Mouse (Mus musculus) cerebellum, adult (tissue): ENCODE data around the gene Hist1h1a.

Source experiments
- ATAC-seq: cut with Nextera tagmentation; 2 replicates; pipeline ENCODE4 v1.9.2; 2017; ENCODE audit warnings: mild to moderate bottlenecking, moderate library complexity, mixed read lengths; ENCODE audit not compliant: insufficient number of reproducible peaks, low FRiP score, low TSS enrichment

Gene Hist1h1a

GRCm38 (mm10) chr13:23806422-23807052 is 43.1 kb downstream of the Hist1h1a start, which contains the start of gene Slc17a2:
Gene Slc17a2 (plus strand): TSS chr13:23806993.
- no peak for ATAC-seq
